Mouse (Mus musculus) cerebellum, postnatal 4 days (tissue): ENCODE data around the gene Tprn.

Source experiments
- DNase-seq, 2 experiments: peaks; one replicate each; pipeline ENCODE4 v3.0.0; 2022; ENCODE audit warnings: low spot score in 2 of 2, mixed read lengths in 1 of 2

Gene Tprn

GRCm38 (mm10) chr2:25265897-25266656 lies 3.7 kb downstream of the Tprn start:
- DNase-seq = peak in 1 of 2 experiments; percentile 83

GRCm38 (mm10) chr2:25266720-25267119 lies 4.3 kb downstream of the Tprn start:
- peak in 1 of 2 experiments; percentile 68 for DNase-seq

- no peak for DNase-seq
These were observed 4.8 kb downstream of the Tprn start for GRCm38 (mm10) chr2:25267241-25267640.

DNA sequence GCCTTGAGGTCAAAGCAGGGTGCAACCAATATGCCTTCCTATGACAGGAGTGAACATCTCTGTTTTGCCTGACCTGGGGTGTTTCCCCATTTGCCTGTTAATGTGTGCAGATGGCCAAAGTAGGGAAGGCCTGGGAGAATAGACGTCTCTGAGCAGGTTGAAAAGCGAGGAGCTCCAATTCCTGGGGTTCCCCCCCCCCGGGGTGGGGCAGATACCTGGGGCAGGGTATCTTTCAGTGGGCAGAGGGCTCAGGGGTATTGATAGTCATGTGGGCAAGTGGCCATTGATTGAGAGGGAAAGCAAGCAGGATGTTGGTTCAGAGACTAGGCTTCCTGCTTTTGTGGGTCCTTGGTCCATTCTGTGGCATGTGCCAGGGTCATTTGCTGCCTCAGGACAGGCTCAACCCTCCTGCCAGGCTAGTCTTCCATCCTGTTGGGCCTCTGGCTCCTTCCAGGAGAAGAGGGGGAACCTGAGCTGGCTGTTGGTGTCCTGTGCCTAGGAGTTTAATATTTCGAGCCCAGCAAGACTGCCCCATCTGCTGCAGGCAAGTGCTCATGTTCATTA lies 5.4 kb downstream of the Tprn start:
- DNase-seq = no peak

DNA sequence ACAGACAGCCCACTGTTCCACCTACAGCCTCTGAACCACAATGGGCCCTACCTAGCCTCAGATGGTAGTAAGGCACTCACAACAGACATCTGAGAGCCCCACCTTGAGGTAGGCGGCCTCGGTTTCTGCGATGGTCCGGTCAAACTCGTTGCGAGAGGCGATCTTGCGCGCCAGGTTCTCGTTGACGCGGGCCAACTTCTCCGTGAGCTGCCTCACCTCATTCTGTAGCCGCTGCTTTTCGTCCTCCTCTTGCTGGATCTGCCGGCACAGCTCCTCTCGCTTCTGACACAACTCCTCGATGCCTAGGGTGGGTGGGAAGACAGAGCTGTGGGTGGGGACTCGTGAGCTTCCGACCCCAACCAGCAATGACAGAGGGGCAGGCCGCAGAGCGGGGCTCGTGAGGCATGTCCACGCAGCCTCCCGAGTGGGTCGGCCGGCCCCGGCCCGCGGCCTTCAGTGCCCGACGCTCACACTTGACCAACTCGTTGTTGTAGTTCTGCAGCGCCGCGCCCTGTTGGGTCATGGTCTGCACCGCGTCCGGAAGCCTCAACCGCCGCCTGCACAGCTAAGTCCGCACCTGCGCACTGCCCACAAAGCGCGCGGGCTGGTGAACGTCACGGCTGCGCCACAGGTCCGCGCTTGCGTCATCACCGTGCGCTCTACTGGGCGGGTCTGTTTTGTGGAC lies 9.6 kb downstream of the Tprn start, which contains the start of the genes Ssna1 and Anapc2:
Gene Ssna1 (minus strand): TSS at position 612 of the 685 bp plus-strand sequence.
Gene Anapc2 (plus strand): TSS at position 652 of the 685 bp plus-strand sequence.
- DNase-seq = peak; percentile 97 to 99

- DNase-seq = no peak
These were observed 10.1 kb downstream of the Tprn start for GRCm38 (mm10) chr2:25272515-25272914.

- no peak for DNase-seq
These were observed 10.6 kb downstream of the Tprn start for GRCm38 (mm10) chr2:25273010-25273409.

GRCm38 (mm10) chr2:25278928-25279882 lies 16.8 kb downstream of the Tprn start:
- peak; percentile 78 to 86 for DNase-seq

GRCm38 (mm10) chr2:25285551-25285950 lies 23.1 kb downstream of the Tprn start:
- no peak for DNase-seq

- DNase-seq = no peak
These were observed 23.9 kb downstream of the Tprn start for GRCm38 (mm10) chr2:25286314-25286713.

DNA sequence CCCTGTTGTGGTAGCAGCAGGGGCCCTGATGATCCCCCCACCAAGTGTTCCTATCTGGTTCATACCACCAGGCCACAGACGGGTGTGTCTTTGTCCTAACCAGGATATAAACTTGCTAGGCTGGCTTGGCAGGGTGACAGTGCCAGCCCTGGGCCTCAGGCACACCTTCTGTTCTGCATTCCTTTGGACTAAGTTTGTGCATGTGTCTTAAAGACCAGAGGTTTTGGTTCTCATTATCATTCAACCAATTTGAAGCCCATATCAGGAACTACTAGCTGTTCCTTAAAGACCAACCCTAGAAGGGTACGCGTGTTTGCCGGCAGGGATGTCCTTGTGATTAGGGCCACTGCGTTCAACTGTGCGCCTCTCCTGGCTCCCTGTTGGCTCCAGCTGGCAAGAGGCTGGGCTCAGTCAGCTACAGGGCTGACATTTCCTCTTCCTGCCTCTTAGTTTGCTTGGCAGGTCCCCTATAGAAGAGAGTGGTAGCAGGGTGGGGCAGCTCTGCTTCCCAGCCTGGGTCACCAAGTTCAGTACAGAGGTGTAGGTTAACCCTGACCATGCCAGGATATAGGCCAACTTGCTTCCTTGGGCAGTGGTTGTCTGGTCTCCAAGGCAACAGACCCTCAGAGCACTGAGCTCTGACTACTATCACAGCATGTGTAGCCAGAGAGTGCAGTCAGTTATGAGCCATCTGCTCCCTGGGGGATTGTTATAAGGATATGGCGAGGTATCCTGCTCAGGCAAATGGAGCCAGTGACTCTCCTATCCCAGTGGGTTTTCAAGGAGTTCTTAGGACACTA lies 24.6 kb downstream of the Tprn start:
- no peak for DNase-seq

DNA sequence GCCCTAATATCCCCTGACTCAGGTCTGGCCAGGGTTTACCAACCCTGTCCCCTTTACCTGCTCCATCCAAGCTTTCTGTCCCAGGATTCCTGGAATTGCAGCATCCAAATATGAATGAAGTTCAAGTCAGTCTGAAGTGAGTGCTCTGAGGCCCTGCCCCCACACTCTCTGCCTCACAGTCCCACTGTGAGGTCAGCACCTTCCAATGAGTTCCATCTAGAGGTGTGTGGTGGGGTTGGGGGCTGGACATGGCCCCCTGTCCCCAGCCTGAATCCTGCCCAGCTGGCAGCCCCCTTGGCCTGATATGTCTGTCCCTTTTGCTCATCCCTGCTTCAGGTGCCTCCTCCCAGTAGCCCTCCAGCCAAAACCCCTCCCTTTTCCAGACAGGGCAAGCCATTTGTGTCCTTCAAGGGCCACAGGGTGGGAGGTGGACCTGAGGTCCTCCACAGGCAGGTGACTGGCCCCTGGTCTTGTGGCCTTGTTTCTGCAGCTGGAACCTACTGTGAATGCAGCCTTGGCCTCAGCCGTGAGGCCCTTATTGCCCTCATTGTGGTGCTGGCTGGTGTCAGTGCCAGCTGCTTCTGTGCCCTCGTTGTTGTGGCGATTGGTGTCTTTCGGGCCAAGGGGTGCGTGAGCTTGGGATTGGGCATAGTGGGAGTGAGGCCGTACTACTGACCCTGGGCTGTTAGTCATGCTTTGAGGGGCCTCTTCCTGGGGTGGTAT lies 25.7 kb downstream of the Tprn start, which contains the start of gene Tmem210:
Gene Tmem210 (plus strand): TSS at position 219 of the 723 bp plus-strand sequence.
- DNase-seq = no peak

DNA sequence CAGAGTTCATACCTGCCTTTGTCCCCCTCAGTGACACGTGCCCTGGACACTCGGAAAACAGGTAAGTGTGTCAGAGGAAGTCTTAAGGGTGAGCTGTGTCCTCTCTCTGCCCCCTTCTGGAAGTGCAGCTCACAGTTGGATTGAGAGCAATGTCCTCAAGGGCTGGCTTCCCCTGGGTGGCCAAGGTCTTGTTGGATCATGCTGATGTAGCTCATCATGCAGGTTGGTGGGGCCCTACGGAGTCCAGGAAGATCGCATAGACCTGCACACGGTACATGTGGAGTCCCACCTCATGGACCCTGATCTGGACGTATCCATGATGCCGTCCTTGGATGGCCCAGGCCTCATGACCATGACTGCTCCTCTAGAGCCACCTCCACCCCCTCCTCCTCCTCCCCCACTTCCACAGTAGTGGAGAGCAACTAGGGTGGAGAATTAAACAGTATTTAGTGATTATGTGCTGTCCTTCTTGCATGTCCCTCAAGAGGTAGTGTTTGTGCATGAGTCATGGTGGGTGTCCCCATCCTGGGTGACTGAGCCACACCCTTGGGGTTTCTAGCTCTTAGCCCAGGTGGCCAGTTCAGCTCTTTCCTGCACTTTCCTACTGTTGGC lies 26.4 kb downstream of the Tprn start:
- no peak for DNase-seq

- DNase-seq = peak in 1 of 2 experiments; percentile 65
These were observed 27.2 kb downstream of the Tprn start, which contains the start of gene Lrrc26 for GRCm38 (mm10) chr2:25289651-25290050. TSS of gene Lrrc26 (plus strand) at chr2:25289915.

DNA sequence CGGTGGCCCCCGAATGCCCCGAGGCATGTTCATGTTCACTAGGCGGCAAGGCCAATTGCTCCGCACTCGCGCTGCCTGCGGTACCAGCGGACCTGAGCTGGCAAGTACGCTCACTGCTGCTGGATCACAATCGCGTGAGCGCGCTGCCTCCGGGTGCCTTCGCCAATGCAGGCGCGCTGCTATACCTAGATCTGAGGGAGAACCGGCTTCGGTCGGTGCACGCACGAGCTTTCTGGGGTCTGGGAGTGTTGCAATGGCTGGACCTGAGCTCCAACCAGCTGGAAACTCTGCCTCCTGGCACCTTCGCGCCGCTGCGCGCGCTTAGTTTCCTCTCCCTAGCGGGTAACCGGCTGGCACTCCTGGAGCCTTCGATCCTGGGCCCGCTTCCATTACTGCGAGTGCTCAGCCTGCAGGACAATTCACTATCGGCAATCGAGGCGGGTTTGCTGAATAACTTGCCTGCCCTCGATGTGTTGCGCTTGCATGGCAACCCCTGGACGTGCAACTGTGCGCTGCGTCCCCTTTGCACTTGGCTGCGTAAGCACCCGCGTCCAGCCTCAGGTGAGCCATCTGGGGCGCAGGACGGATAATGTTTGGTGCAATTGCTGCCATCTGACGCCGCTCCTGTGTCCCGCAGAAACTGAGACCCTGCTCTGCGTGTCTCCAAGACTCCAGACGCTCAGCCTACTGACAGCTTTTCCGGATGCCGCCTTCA lies 27.8 kb downstream of the Tprn start:
- DNase-seq = peak in 1 of 2 experiments; percentile 49

DNA sequence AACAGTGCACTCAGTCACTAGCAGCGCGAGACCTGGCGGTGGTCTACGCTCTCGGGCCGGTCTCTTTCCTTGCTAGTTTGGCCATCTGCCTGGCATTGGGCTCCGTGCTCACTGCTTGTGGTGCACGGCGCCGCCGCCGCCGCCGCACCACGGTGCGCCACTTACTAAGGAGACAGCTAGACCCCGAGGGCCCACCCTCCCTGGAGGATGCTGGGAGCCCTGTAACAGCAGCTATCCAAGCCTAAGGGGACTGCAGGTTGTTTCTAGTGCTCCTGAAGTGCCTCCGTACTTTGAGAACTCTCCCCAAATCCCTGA lies 28.4 kb downstream of the Tprn start:
- DNase-seq = no peak

DNA sequence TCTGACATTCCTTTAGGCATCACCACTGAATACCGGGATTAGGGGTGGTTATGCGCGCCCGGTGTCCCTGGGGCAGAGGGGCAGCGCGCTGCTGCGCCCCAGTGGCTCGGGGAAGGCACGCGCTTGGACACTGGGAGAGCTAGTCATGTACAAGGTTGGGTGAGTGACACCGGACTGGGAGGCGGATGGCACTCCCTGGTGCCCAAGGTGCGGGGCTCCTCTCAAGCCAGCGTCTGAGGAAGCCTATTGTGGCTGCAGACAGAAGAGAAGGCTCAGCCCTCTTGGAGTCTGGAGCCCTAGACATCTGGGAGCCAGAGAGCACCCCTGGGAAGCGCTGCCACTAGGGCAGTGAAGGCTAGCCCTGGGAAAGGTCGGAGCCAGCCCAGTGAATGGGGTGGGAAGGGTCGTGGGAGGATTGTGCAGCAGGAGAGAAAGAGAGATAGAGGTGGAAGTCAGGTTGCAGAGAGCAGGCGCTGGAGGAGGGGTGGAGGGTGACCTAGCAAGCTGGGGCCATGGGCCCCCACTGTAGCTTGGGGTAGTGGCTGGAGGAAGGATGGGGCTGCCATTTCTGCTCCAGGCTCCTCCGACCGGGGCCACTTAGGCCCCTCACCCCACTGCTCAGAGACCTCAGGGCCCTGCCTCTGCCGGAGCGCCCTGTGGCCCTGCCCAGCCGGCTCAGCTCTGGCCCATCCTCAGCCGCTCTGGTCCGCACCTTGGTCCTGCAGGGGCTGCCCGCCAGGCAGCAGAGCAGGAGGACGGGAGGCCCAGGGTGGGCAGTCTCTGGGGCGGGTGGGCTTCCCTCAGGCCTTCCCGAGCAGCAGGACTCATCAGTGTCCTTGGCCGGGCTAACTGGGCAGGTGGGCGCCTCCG lies 29.0 kb downstream of the Tprn start:
- DNase-seq = no peak

DNA sequence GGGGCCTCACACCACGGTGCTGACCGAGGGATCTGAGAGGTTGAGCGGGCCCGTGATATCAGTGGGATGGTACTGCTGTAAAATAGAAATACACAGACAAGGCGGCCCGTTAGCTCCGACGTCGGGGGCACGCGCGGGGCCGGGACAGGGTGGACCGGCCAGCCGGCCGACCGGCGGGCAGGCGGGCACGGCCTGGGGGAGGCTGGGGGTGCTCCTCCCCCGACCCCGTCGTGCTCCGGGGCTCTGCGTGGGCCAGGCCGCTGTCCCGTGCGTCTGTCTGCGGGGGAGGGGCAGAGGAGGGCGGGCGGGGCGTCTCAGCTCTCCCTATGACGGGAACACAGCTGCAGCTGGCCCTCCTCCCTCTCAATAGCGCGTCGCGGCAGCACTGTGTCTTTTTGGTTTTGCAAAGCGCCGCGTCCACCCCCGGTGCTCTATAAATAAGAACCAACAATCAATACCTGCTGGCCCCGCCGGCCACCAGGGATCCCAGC lies 29.7 kb downstream of the Tprn start:
- no peak for DNase-seq
